Mouse (Mus musculus): Measurements from ENCODE around the gene Nfatc2.

Gene Nfatc2

GRCm38 (mm10) chr2:168579109-168579508, 22.3 kb downstream of the Nfatc2 start:
- DNase-seq (ENCODE audit: low read depth) = no peak

GRCm38 (mm10) chr2:168578132-168578531, 23.3 kb downstream of the Nfatc2 start:
- peak; percentile 31 for DNase-seq (ENCODE audit: low read depth)

- no peak for DNase-seq (ENCODE audit: low read depth)
These were observed 24.1 kb downstream of the Nfatc2 start for GRCm38 (mm10) chr2:168577381-168577780.

- no peak for DNase-seq (ENCODE audit: low read depth)
These were observed 25.6 kb downstream of the Nfatc2 start for GRCm38 (mm10) chr2:168575834-168576233.

- no peak for DNase-seq (ENCODE audit: low read depth)
These were observed 26.5 kb downstream of the Nfatc2 start for GRCm38 (mm10) chr2:168574934-168575333.

GRCm38 (mm10) chr2:168573866-168574265, 27.6 kb downstream of the Nfatc2 start:
- DNase-seq (ENCODE audit: low read depth) = peak; percentile 17

- DNase-seq (ENCODE audit: low read depth) = no peak
These were observed 30.2 kb downstream of the Nfatc2 start for GRCm38 (mm10) chr2:168571241-168571640.

- no peak for DNase-seq (ENCODE audit: low read depth)
These were observed 35.8 kb downstream of the Nfatc2 start for GRCm38 (mm10) chr2:168565538-168566253.

- no peak for DNase-seq (ENCODE audit: low read depth)
These were observed 38.3 kb downstream of the Nfatc2 start for GRCm38 (mm10) chr2:168563184-168563583.

GRCm38 (mm10) chr2:168557035-168557434, 44.4 kb downstream of the Nfatc2 start:
- DNase-seq (ENCODE audit: low read depth) = no peak

GRCm38 (mm10) chr2:168555897-168556670, 45.4 kb downstream of the Nfatc2 start:
- DNase-seq (ENCODE audit: low read depth) = no peak

- DNase-seq (ENCODE audit: low read depth) = no peak
These were observed 47.9 kb downstream of the Nfatc2 start for GRCm38 (mm10) chr2:168553541-168553961.

- DNase-seq (ENCODE audit: low read depth) = no peak
These were observed 49.1 kb downstream of the Nfatc2 start for GRCm38 (mm10) chr2:168552405-168552804.

- peak; percentile 42 for DNase-seq (ENCODE audit: low read depth)
These were observed 50.2 kb downstream of the Nfatc2 start for GRCm38 (mm10) chr2:168551218-168551617.

GRCm38 (mm10) chr2:168549326-168549725, 52.1 kb downstream of the Nfatc2 start:
- DNase-seq (ENCODE audit: low read depth) = peak; percentile 95

GRCm38 (mm10) chr2:168548008-168548407, 53.4 kb downstream of the Nfatc2 start:
- peak; percentile 71 for DNase-seq (ENCODE audit: low read depth)

- DNase-seq (ENCODE audit: low read depth) = no peak
These were observed 55.4 kb downstream of the Nfatc2 start for GRCm38 (mm10) chr2:168545901-168546557.

GRCm38 (mm10) chr2:168544102-168544501, 57.4 kb downstream of the Nfatc2 start:
- DNase-seq (ENCODE audit: low read depth) = peak; percentile 98

GRCm38 (mm10) chr2:168543026-168543425, 58.4 kb downstream of the Nfatc2 start:
- no peak for DNase-seq (ENCODE audit: low read depth)

- DNase-seq (ENCODE audit: low read depth) = no peak
These were observed 60.2 kb downstream of the Nfatc2 start for GRCm38 (mm10) chr2:168541223-168541622.

- DNase-seq (ENCODE audit: low read depth) = no peak
These were observed 61.7 kb downstream of the Nfatc2 start for GRCm38 (mm10) chr2:168539594-168540222.

- no peak for DNase-seq (ENCODE audit: low read depth)
These were observed 62.4 kb downstream of the Nfatc2 start for GRCm38 (mm10) chr2:168539026-168539425.
